21 mouse cellular contexts compared by ENCODE assay signal in the genomic region with DNA sequence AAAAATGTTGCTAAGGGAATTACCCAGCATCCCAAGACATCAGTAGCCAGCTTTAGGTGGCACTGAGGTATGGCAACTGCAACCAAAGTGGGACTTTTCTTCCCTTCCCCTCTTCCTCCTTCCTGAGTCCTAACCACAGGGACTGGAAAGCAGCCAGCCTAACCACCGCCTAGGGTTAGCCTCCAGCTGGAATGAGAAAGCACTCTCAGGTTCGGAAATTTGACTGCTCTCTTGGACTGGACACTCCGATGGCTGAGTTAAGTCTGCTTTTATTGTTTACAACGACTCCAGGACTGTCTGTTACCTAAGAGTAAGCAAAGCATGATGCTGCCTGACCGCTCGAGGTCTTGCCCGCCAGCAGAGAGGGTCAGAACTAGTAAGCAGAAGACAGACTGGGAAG. TPM values are rescaled to one million over a fixed set of nuclear protein-coding genes. Genes with fewer than 3 reads are reported as not detected.
DNase-seq lines count a peak whose midpoint lies in the region; ATAC-seq and TF ChIP-seq lines count a peak whose summit lies in the region.
"Had no signal": no experiment of that assay in that cellular context is flagged by ENCODE, and none has a peak within 500 bp of the region (broad histone marks: within the 10 kb centered on the region; RNA-seq: fewer than 3 reads in every experiment).

No protein-coding gene starts in this region.

- no peak overlapping the region for H3K4me3 ChIP-seq in lung, postnatal 0 days (ENCODE audit: low read depth, low read length)
- H3K4me3 ChIP-seq: forebrain, embryonic 12.5 days; liver, embryonic 12.5 days; neural tube, embryonic 13.5 days had no signal

- no peak for ATAC-seq in lung, postnatal 0 days
- ATAC-seq: liver, embryonic 12.5 days had no signal

- H3K9ac ChIP-seq in lung, postnatal 0 days (replicated peaks; ENCODE audit: low read depth), result no peak overlapping the region
- H3K9ac ChIP-seq: forebrain, embryonic 12.5 days; liver, embryonic 12.5 days; neural tube, embryonic 13.5 days had no signal

- WGBS in lung, postnatal 0 days, result 65% methylated on average over 7 of the region's 7 CpGs

- H3K36me3 ChIP-seq in lung, postnatal 0 days (ENCODE audit: insufficient read depth, low read length), result no peaks in the 10 kb centered on the region
- H3K36me3 ChIP-seq: forebrain, embryonic 12.5 days; liver, embryonic 12.5 days; neural tube, embryonic 13.5 days had no signal

- no peak for TF ChIP-seq CTCF in lung, postnatal 0 days (IDR thresholded peaks at IDR 0.05)

- no peak overlapping the region for H3K4me2 ChIP-seq in lung, postnatal 0 days (replicated peaks; ENCODE audit: low read depth, low read length)
- H3K4me2 ChIP-seq: forebrain, embryonic 12.5 days; liver, embryonic 12.5 days; neural tube, embryonic 13.5 days had no signal

- no peak overlapping the region for H3K27ac ChIP-seq in lung, postnatal 0 days (ENCODE audit: low read length)
- H3K27ac ChIP-seq: forebrain, embryonic 12.5 days; liver, embryonic 12.5 days; macrophage; neural tube, embryonic 13.5 days had no signal

- no peak for TF ChIP-seq EP300 in lung, postnatal 0 days (IDR thresholded peaks at IDR 0.05)

- peak; percentile 14 for DNase-seq in adrenal gland, adult 2 months
- DNase-seq in adrenal gland, postnatal 25 days, result no peak
- DNase-seq in 3134 (ENCODE audit: extremely low read depth, insufficient read length, low spot score), result peak; percentile 64
- peak; percentile 90 for DNase-seq in fibroblast of lung, adult 2 months (ENCODE audit: low read depth)
- DNase-seq in lung, postnatal 0 days (ENCODE audit: low spot score), result peak; percentile 37
- DNase-seq in kidney, postnatal 14 days, result no peak
- DNase-seq in kidney, postnatal 25 days, result no peak
- no peak for DNase-seq in adrenal gland, adult 18-20 months (ENCODE audit: low spot score in 2 of 2)
- DNase-seq: cerebellum, adult 11-12 months; spleen, adult 18-20 months; thymus, postnatal 4 days had no signal

- H3K27me3 ChIP-seq in lung, postnatal 0 days (replicated peaks; ENCODE audit: insufficient read depth, low read length), result no peaks in the 10 kb centered on the region
- H3K27me3 ChIP-seq: neural tube, embryonic 13.5 days had no signal

- no peaks in the 10 kb centered on the region for H3K4me1 ChIP-seq in lung, postnatal 0 days (ENCODE audit: insufficient read depth, low read depth, low read length)
- H3K4me1 ChIP-seq: liver, embryonic 12.5 days had no signal

- no peaks in the 10 kb centered on the region for H3K9me3 ChIP-seq in lung, postnatal 0 days (ENCODE audit: low read length)
- H3K9me3 ChIP-seq: forebrain, embryonic 12.5 days; liver, embryonic 12.5 days; neural tube, embryonic 13.5 days had no signal

RNA-seq across cellular contexts. Expression of a gene that starts 26.2 kb away (rescaled TPM):
- total RNA-seq in adrenal gland, adult 2 months (2021), result 10 to 100 TPM in 1 of 2 experiments, 1 to 10 TPM in 1; 8.0 to 22.4 TPM
- polyA plus RNA-seq in adrenal gland, adult 2 months (2012; rRNA removed), result 12.7 and 19.4 TPM in 2 replicates
- 9.1 and 10.0 TPM in 2 replicates for total RNA-seq in adrenal gland, postnatal 25 days (2021)
- 99.3 and 129 TPM in 2 replicates for polyA plus RNA-seq in lung, postnatal 0 days (2015; fragmentation: Nextera tagmentation; extraction: Ambion mirVana)
- 10 to 100 TPM in 1 of 2 experiments, 1 to 10 TPM in 1; 7.9 to 16.6 TPM for total RNA-seq in adrenal gland, adult 18-20 months (2021)

RNA-seq across cellular contexts. Expression of a gene that starts 26.6 kb away (rescaled TPM):
- total RNA-seq in adrenal gland, adult 2 months (2021), result not detected
- polyA plus RNA-seq in adrenal gland, adult 2 months (2012; rRNA removed), result not detected in 2 replicates
- not detected in 2 replicates for total RNA-seq in adrenal gland, postnatal 25 days (2021)
- polyA plus RNA-seq in lung, postnatal 0 days (2015; fragmentation: Nextera tagmentation; extraction: Ambion mirVana), result not detected in 2 replicates
- not detected for total RNA-seq in adrenal gland, adult 18-20 months (2021)
- total RNA-seq: gastrocnemius, postnatal 36 days; left cerebral cortex, postnatal 14 days; midbrain, postnatal 0 days had no signal
- polyA plus RNA-seq: forebrain, embryonic 12.5 days; heart, postnatal 0 days; kidney, embryonic 14.5 days; liver, embryonic 12.5 days; macrophage; midbrain, postnatal 0 days; neural tube, embryonic 13.5 days; stomach, embryonic 16.5 days had no signal

Comparison
In these comparisons a context has a peak if more than half of its experiments do, and no peak if none do; other contexts are left out.
1. DNase-seq: peak in adrenal gland, adult 2 months (single experiment), 3134 (single experiment), fibroblast of lung, adult 2 months (single experiment) and lung, postnatal 0 days (single experiment); none in adrenal gland, postnatal 25 days (single experiment), kidney, postnatal 14 days (single experiment), kidney, postnatal 25 days (0 of 2) and adrenal gland, adult 18-20 months (0 of 2).